Mouse (Mus musculus): ENCODE data around the gene Col4a3bp. TPM values are rescaled to one million over a fixed set of nuclear protein-coding genes. Genes with fewer than 3 reads are reported as not detected.

Gene Col4a3bp
- total RNA-seq, 2 experiments from 2014 or later = 70.6 to 71.3 TPM

Other genes starting within 250 kb of the Col4a3bp start
- gene Poc5, start 154.3 kb upstream of the Col4a3bp start, total RNA-seq (2021) = 10 to 100 TPM; 29.4 to 37.8 TPM
- gene Ankdd1b, start 71.4 kb upstream of the Col4a3bp start, total RNA-seq (2021) = under 1 TPM in 1 of 2 experiments, not detected in 1; 0.32 TPM
- not detected for gene Gm17622, start 51.9 kb upstream of the Col4a3bp start, total RNA-seq (2021)
- 10 to 100 TPM; 11.7 to 12.2 TPM for gene Polk, start within 50 bp of the Col4a3bp start, total RNA-seq (2021)
- 100 to 1,000 TPM; 105 to 120 TPM for gene Hmgcr, start 128.3 kb downstream of the Col4a3bp start, total RNA-seq (2021)
- gene Ankrd31, start 205.7 kb downstream of the Col4a3bp start, total RNA-seq (2021) = under 1 TPM; 0.66 to 0.97 TPM

Measured in layer of hippocampus, postnatal 36 days (tissue).